Mouse (Mus musculus) midbrain, embryonic 14.5 days (tissue): ENCODE results near the gene Atxn7l3. TPM values are rescaled to one million over a fixed set of nuclear protein-coding genes. Genes with fewer than 3 reads are reported as not detected.
A peak's percentile ranks its signal among the peaks of the same experiment; 100 is the strongest.

Experiments used
- ATAC-seq: fragments of 200-750 bp; cut with Nextera tagmentation; 2 replicates; pipeline ENCODE4 v1.8.0; 2017; ENCODE audit warnings: moderate number of reproducible peaks, moderate library complexity; ENCODE audit not compliant: low FRiP score, low TSS enrichment
- DNase-seq: peaks from one replicate; pipeline ENCODE4 v3.0.0-alpha.2; 2015
- H3K27ac ChIP-seq: fragments of 300-500 bp; sonication (generic); replicated peaks from 2 replicates; pipeline ENCODE4 v1.5.1; 2014; ENCODE audit warnings: mild to moderate bottlenecking, low read depth, low read length, moderate library complexity
- H3K27me3 ChIP-seq: fragments of 300-500 bp; sonication (generic); 2 replicates; pipeline ENCODE4 v1.6.1; 2014; ENCODE audit warnings: low read length, control low read depth, mixed read lengths; ENCODE audit not compliant: control insufficient read depth, insufficient read depth
- H3K36me3 ChIP-seq: fragments of 300-500 bp; sonication (generic); 2 replicates; pipeline ENCODE4 v1.6.1; 2014; ENCODE audit warnings: low read length, control low read depth; ENCODE audit not compliant: control insufficient read depth, insufficient read depth
- H3K4me1 ChIP-seq: fragments of 300-500 bp; sonication (generic); 2 replicates; pipeline ENCODE4 v1.6.1; 2014; ENCODE audit warnings: mild to moderate bottlenecking, antibody characterized with exemption, low read length, control low read depth; ENCODE audit not compliant: control insufficient read depth, insufficient read depth
- H3K4me2 ChIP-seq: fragments of 300-500 bp; sonication (generic); 2 replicates; pipeline ENCODE4 v1.6.1; 2014; ENCODE audit warnings: mild to moderate bottlenecking, low read length, moderate library complexity
- H3K4me3 ChIP-seq: fragments of 300-500 bp; sonication (generic); replicated peaks from 2 replicates; pipeline ENCODE4 v1.5.1; 2014; ENCODE audit warnings: low read depth, low read length
- H3K9ac ChIP-seq: fragments of 300-500 bp; sonication (generic); replicated peaks from 2 replicates; pipeline ENCODE4 v1.6.1; 2014; ENCODE audit warnings: mild to moderate bottlenecking, low read length, moderate library complexity
- H3K9me3 ChIP-seq: fragments of 300-500 bp; sonication (generic); 2 replicates; pipeline ENCODE4 v1.6.1; 2016; ENCODE audit warnings: low read length, control low read depth, mixed read lengths; ENCODE audit not compliant: control insufficient read depth
- WGBS: fragments of 180-500 bp; shearing (Covaris S2); extraction: QIAGEN DNeasy Blood & Tissue Kit; methylation state at CpG from one replicate; pipeline ENCODE4 v1.1.7; 2014; 5-methylcytosine and 5-hydroxymethylcytosine counted together
- polyA plus RNA-seq: library from polyadenylated mRNA; unstranded; fragments of >200 nt; fragmentation: Nextera tagmentation; extraction: Ambion mirVana; gene quantifications from 2 replicates; pipeline ENCODE4 v1.2.1, GENCODE M21; 2014

Gene Atxn7l3
- polyA plus RNA-seq, 1 experiment from 2014 or later: 38.5 TPM

GRCm38 (mm10) chr11:102294416-102294815 lies 2.0 kb downstream of the Atxn7l3 start:
- Histone ChIP-seq H3K4me2 (peak overlapping the region; percentile 91), H3K27me3 (no peaks in the 10 kb centered on the region), H3K9me3 (no peaks in the 10 kb centered on the region), H3K4me1 (peaks cover 13% of the 10 kb centered on the region), H3K9ac (peak overlapping the region; percentile 12; the same call in 1 of the 2 replicates), H3K4me3 (peak overlapping the region; percentile 82; the same call in 1 of the 2 replicates), H3K36me3 (peaks cover 49% of the 10 kb centered on the region), H3K27ac (no peak overlapping the region)
- no peak for ATAC-seq
- WGBS: 83% methylated on average over 5 of the region's 5 CpGs
- no peak for DNase-seq

DNA sequence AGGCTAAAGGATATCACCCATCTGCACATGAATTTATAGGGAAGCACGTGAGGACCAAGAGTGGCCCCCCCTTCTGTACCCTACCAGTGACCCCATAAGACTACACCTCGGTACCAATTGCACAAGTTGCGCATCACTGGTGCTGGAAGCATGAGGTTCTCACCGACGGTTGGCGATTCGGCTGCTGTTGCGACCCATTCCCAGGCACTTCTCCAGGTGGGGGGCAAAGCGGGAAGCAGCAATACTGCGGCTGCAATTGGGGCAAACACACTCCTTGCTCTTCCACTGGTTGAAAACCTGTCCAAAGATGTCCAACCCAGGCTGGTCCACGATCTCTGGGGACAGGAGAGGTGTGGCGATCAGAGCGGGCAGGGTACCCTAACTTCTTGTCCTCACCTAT lies 2.5 kb downstream of the Atxn7l3 start:
- DNase-seq (no peak), ATAC-seq (no peak)
- Histone ChIP-seq H3K9me3 (no peaks in the 10 kb centered on the region), H3K4me2 (no peak overlapping the region), H3K27me3 (no peaks in the 10 kb centered on the region), H3K4me1 (peaks cover 13% of the 10 kb centered on the region), H3K4me3 (no peak overlapping the region), H3K36me3 (peaks cover 54% of the 10 kb centered on the region), H3K27ac (no peak overlapping the region), H3K9ac (peak overlapping the region; percentile 12; the same call in 1 of the 2 replicates)
- 94% methylated on average over 13 of the region's 13 CpGs for WGBS

DNA sequence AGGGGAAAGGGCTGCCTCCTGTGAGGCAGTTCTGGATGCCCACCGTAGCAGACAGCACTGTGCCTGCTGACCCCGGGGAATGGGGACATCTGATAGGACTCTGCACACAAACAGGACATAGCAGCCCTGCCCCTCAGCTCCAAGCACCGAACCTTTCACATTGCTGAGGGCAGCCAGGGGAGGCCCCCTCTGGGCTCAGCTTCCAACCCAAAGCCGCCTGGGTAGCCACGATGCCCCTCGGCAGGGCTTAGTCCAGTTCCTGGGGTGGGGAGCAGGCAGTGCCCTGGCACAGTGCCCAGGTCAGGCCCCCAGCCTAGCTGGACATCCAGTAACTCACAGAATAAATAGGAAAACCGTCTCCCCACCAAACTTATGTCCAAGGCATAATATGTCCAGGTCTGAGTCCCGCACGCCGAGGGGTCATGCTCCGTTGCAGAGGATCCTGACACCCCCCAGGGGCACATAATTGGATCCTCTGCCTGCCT lies 5.3 kb downstream of the Atxn7l3 start:
- H3K27me3 ChIP-seq: no peaks in the 10 kb centered on the region
- H3K4me2 ChIP-seq: no peak overlapping the region
- no peak for DNase-seq
- H3K27ac ChIP-seq: no peak overlapping the region
- H3K9me3 ChIP-seq: no peaks in the 10 kb centered on the region
- ATAC-seq: no peak
- WGBS: 93% methylated on average over 11 of the region's 11 CpGs
- no peak overlapping the region for H3K9ac ChIP-seq
- no peak overlapping the region for H3K4me3 ChIP-seq
- peaks cover 16% of the 10 kb centered on the region for H3K4me1 ChIP-seq
- peaks cover 74% of the 10 kb centered on the region for H3K36me3 ChIP-seq

DNA sequence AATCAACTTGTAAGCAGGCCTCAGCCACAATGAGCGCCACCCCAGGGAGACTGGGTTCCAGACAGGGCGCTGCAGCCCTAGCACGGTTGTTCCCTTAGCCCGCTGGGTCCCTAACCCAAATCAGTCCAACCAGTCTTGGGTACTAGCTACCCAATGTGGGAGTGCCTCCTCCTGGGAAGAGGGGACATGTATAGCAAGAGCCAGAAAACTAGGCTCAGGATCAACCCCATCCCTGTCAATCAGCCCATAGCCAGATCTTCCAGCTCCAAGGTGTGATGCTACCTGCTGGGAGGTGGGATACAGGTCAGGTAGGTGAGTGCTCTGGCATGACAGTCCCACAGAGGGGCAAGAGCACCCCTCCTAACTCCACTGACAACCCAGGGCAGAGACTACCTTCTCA lies 6.3 kb downstream of the Atxn7l3 start:
- Histone ChIP-seq H3K9ac (peak overlapping the region; percentile 9; the same call in 1 of the 2 replicates), H3K4me2 (no peak overlapping the region), H3K27me3 (no peaks in the 10 kb centered on the region), H3K4me3 (no peak overlapping the region), H3K9me3 (no peaks in the 10 kb centered on the region), H3K4me1 (peaks cover 21% of the 10 kb centered on the region), H3K36me3 (peaks cover 74% of the 10 kb centered on the region), H3K27ac (no peak overlapping the region)
- WGBS: 87% methylated on average over 4 of the region's 4 CpGs
- ATAC-seq (no peak), DNase-seq (no peak)

DNA sequence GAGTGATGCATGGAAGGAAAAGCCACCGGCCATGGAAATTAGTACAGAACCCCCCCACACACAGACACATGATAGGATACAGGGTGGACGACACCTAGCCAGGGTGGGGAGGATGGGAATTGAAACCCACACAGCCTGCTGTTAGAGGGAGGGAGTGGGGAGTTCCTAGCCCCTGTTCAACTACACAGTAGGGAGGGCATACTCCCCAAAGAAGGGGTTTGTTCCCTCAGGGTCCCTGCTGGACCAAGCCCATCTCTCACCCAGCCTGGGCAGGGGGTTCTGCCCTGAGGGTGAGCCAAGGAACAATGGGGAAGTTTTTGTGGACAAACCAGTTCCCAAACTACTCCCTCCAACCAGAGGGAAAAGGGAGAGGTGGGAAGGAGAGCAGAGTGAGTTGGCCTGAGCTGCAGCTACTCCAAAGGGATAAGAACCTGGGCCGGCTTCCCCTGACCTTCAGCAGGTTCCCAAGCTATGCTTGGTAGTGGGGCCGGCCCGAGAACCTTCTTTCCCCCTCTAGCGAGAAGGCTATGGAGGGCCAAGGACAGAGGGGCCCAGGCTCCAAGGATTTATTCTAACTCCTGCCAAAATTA lies 6.8 kb downstream of the Atxn7l3 start:
- ATAC-seq (no peak), DNase-seq (no peak)
- 50% methylated on average over 6 of the region's 6 CpGs for WGBS
- Histone ChIP-seq H3K4me2 (no peak overlapping the region), H3K36me3 (peaks cover 74% of the 10 kb centered on the region), H3K4me1 (peaks cover 16% of the 10 kb centered on the region), H3K27me3 (no peaks in the 10 kb centered on the region), H3K4me3 (no peak overlapping the region), H3K9me3 (no peaks in the 10 kb centered on the region), H3K9ac (peak overlapping the region; percentile 9; the same call in 1 of the 2 replicates), H3K27ac (no peak overlapping the region)

- DNase-seq: no peak
- no peak overlapping the region for H3K4me3 ChIP-seq
- no peak overlapping the region for H3K27ac ChIP-seq
- H3K9me3 ChIP-seq: no peaks in the 10 kb centered on the region
- H3K27me3 ChIP-seq: no peaks in the 10 kb centered on the region
- H3K4me2 ChIP-seq: no peak overlapping the region
- peaks cover 69% of the 10 kb centered on the region for H3K36me3 ChIP-seq
- no peak overlapping the region for H3K9ac ChIP-seq
- H3K4me1 ChIP-seq: peaks cover 10% of the 10 kb centered on the region
- WGBS: 82% methylated on average over 2 of the region's 2 CpGs
- no peak for ATAC-seq
These were observed 7.5 kb downstream of the Atxn7l3 start for GRCm38 (mm10) chr11:102288913-102289312.

DNA sequence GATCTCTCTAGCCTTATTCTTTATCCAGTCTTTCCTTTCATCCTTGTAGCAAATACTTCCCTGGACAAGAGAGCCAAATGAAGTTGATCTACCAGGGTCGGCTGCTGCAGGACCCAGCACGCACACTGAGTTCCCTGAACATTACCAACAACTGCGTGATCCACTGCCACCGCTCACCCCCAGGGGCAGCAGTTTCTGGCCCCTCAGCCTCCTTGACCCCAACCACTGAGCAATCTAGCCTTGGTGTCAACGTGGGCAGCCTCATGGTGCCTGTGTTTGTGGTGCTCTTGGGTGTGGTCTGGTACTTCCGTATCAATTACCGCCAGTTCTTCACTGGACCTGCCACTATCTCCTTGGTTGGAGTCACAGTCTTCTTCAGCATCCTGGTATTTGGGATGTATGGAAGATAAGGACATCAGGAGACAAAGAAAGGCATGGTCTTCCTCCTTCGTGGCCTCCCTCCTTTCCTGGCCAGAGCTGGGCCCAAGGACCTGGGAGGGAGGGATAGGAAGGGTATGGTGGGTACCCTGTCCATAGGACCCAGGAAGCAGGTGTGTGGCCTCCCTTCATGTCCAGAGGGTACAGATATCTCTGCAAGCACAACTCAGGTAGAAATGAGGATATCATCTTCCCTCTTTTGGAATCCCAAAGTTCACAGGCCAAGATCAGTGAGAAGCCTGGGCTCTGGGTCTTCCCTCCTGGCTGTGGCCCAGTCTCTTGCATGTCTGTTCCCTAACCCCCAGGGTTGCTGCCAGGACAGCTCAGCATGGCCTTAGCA lies 8.2 kb downstream of the Atxn7l3 start:
- H3K9me3 ChIP-seq: no peaks in the 10 kb centered on the region
- ATAC-seq (no peak), DNase-seq (no peak)
- H3K36me3 ChIP-seq: peaks cover 63% of the 10 kb centered on the region
- WGBS: 92% methylated on average over 8 of the region's 8 CpGs
- no peak overlapping the region for H3K9ac ChIP-seq
- no peaks in the 10 kb centered on the region for H3K27me3 ChIP-seq
- H3K4me1 ChIP-seq: peaks cover 10% of the 10 kb centered on the region
- no peak overlapping the region for H3K27ac ChIP-seq
- H3K4me3 ChIP-seq: no peak overlapping the region
- no peak overlapping the region for H3K4me2 ChIP-seq

DNA sequence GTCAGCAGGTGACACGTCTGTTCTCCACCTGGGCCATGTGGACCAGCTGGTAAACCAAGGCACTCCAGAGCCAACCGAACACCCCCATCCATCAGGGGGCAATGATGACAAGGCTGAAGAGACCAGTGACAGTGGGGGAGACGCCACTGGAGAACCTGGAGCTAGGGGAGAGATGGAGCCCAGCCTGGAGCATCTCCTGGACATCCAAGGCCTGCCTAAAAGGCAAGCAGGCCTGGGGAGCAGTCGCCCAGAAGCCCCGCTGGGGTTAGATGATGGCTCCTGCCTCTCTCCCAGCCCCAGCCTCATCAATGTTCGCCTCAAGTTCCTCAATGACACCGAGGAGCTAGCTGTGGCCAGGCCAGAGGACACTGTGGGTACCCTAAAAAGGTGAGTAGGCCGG lies 8.9 kb downstream of the Atxn7l3 start:
- Histone ChIP-seq H3K27me3 (no peaks in the 10 kb centered on the region), H3K4me3 (no peak overlapping the region), H3K27ac (no peak overlapping the region), H3K36me3 (peaks cover 56% of the 10 kb centered on the region), H3K4me1 (peaks cover 10% of the 10 kb centered on the region), H3K4me2 (no peak overlapping the region; the same call in 1 of the 2 replicates), H3K9ac (no peak overlapping the region; the same call in 1 of the 2 replicates), H3K9me3 (no peaks in the 10 kb centered on the region)
- ATAC-seq (no peak), DNase-seq (no peak)
- WGBS: 91% methylated on average over 8 of the region's 8 CpGs
